Mouse (Mus musculus) adrenal gland, postnatal 4 days (tissue): ENCODE measurements around the gene Klhdc8b. TPM values are rescaled to one million over a fixed set of nuclear protein-coding genes. Genes with fewer than 3 reads are reported as not detected.

Source experiments
- DNase-seq, 2 experiments: peaks; one replicate each; pipeline ENCODE4 v3.0.0; 2021 to 2022; ENCODE audit warnings: low spot score in 2 of 2, mixed read lengths in 2 of 2
- total RNA-seq, 2 experiments: library from RNA; stranded (reverse); gene quantifications; 2 replicates each; pipeline ENCODE4 v1.2.3; 2021

Klhdc8b gene
- total RNA-seq, 2 experiments from 2014 or later: 55.1 to 58.2 TPM

DNA sequence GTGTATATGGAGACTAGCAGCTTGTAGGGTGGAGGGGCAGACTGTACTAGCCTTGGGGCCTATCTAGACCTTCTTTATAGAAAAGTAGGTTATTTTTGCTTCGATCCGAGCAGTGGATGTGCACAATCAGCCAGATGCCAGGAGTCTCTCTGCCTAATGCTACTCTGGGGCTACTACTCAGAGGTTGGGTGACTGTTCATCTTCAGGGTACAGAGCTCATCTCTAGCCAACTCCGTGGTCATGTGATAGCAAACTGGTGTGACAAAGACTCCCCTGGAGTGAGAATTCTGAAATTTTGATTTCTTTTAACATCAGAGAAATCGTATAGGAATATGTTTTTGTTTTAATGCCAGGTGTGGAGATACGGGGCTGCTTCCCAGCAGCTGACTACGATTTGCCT, 8.5 kb downstream of the Klhdc8b start:
- DNase-seq: no peak

DNA sequence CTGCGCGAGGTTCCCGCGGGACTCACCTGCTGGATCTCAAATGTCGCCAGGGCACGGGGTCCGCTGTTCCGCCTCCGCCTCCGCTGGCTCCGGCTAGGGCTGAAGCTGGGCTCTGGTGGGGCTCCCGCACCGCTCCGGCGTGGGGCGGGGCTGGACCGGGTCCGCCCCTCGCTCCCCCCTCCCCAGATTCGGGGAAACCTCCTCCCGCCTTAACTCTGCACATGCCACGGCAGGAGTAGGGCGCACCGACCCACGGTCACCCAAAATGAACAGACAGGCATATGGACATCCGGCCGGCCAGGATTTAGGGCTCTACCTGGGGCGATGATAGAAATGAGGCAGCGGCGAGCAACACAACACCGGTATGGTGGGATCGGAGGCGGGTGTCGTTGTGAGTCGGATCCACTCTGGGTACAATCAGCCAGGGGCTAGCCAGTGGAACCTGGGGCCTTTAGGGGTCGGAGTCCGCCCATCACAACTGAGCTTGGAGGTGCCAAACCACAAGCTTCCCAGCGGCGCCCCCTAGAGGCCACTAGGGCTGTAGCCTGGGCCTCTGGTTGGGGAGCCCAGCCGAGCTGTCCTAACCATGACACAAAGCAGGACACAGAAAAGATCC, 9.0 kb downstream of the Klhdc8b start:
- peak; percentile 79 to 87 for DNase-seq

- DNase-seq: no peak
These were observed 9.7 kb downstream of the Klhdc8b start for GRCm38 (mm10) chr9:108451519-108452160.

DNA sequence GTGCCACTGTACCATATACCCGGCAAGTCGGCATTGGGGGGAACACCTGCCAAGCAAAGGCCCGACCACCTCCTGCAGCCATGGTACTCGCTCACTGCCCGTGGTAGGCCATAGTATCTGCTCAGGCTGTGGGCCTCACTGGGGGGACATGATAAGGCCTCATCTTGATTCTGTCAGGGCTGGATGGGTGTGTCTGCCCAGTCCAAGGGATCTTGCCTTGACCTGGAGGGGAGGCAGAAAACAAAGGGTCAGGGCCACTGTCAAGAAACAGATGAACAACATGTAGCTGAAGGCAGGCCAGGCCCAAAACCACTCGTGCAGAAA, 10.2 kb downstream of the Klhdc8b start:
- no peak for DNase-seq

GRCm38 (mm10) chr9:108450292-108451169, 10.8 kb downstream of the Klhdc8b start:
- no peak for DNase-seq

DNA sequence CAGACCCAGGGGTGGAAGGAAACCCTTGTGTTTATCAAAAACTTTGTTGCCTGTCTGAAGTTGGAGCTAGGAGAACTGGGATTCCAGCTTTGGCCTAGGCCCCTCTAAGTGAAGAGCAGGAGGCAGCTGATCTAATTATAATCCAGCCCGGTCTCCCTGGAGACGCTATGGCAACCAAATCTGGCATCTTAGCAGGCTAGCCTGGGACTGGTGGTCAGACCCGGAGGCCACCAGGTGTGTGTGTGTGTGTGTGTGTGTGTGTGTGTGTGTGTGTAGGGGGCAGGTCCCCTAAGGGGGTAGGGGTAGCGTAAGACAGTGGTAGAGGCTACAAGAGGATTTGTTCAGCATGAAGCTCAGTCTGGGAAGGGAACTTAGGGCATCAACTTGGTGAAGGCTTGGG, 11.5 kb downstream of the Klhdc8b start:
- DNase-seq: no peak

- no peak for DNase-seq
These were observed 16.3 kb downstream of the Klhdc8b start for GRCm38 (mm10) chr9:108445125-108445524.

- no peak for DNase-seq
These were observed 20.0 kb downstream of the Klhdc8b start for GRCm38 (mm10) chr9:108441236-108441919.

GRCm38 (mm10) chr9:108440485-108440884, 20.9 kb downstream of the Klhdc8b start:
- no peak for DNase-seq

DNA sequence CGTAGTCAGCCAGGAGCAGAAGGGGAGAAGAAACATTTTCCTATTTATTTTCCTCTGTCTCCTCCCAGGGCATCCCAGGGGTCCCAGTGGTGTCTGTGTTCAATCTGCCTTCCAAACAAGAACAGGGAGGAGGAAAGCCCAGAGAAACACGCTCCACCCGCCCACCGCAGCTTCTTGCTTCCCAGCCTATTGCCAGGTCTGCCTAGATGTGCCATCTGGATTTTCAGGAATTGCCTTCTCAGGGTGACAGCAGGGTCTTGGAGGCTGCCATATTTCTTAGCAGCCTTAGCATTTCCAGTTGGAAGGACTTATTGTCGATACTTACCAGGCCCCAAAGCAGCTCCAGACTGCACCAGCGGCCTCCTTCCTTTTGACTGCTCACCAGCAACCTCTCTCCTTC, 22.2 kb downstream of the Klhdc8b start:
- no peak for DNase-seq

DNA sequence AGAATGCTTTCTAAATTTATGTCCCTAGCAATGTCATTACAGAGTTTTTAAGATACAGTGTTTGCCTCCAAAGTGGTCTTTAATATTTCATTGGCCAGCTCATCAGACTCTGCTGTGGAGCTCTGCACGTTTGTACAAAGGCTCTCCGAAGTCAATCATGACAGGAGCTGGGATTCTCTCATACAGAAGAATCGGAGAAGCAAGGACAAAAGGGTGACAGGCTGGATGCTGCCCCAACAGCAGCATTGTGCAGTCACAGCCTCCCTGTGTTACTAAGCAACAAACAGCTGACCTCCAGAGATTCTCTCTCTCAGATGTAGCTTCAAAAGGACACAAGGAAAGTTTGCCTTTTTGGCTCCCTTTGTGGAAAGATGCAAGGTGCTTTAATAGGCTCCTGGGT, 25.2 kb downstream of the Klhdc8b start, which contains the start of gene BC048562:
Gene BC048562, plus strand, starts transcription at position 301 of the 400 bp plus-strand sequence.
- no peak for DNase-seq

DNA sequence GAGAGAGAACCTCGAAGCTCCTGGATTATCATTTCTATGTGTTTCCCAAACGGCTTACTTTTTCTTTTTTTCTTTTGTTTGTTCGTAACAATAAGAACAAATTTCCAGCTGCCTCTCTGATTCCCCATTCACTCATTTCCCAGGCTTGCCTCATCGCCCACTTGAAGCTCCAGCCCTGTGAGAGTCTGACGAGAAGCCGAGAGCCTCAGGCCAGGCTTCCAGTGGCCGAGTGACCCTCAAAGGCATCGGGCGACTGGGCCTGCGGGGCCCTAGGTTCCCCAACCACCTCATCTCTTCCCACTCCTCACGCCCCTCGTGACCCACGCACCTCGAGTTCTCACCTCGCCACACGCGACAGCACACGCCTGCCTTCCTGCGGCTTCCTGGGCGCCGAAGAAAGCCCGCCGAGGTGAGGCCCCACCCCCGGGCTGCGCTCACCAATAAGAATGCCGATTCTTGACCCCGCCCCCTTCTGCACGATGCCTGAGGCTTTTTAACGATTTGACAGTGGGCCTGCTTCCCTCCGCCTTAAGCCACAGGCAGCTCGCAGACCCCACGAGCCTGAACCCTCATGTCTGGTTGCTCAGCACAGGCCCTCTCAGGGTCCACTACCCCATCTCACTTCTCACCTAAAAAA, 29.8 kb downstream of the Klhdc8b start:
- DNase-seq: no peak

- no peak for DNase-seq
These were observed 33.0 kb downstream of the Klhdc8b start, which contains the start of gene Ccdc36 for GRCm38 (mm10) chr9:108428384-108428783. TSS of gene Ccdc36 (minus strand) at chr9:108428484.

- no peak for DNase-seq
These were observed 49.2 kb downstream of the Klhdc8b start for GRCm38 (mm10) chr9:108412221-108412620.

- no peak for DNase-seq
These were observed 49.9 kb downstream of the Klhdc8b start for GRCm38 (mm10) chr9:108411381-108411942.

GRCm38 (mm10) chr9:108409535-108409934, 51.8 kb downstream of the Klhdc8b start:
- DNase-seq: no peak

DNA sequence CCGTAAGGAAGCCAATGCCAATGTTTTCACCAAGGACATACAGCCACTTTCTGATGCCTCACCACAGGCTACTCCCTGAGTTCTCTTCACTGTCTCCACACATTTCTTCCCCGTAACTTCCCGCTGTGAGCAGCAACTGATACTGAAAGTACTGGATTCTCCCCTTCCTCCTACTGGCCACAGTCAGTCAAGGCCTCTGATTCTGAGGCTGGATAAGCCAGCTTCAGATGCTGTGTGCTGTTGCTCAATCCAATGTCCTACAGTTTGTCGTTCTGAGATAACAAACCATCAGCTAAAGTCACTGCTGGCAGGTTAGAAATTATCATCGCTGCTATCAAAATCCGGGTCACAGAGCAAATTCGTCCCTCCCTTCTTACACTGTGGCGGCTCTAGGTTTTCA, 56.9 kb downstream of the Klhdc8b start:
- no peak for DNase-seq

- DNase-seq: no peak
These were observed 58.3 kb downstream of the Klhdc8b start for GRCm38 (mm10) chr9:108403081-108403480.

GRCm38 (mm10) chr9:108401186-108401960, 60.0 kb downstream of the Klhdc8b start:
- no peak for DNase-seq

- DNase-seq: no peak
These were observed 63.1 kb downstream of the Klhdc8b start for GRCm38 (mm10) chr9:108398324-108398723.
